Mouse (Mus musculus): ENCODE measurements around the gene Lsm4. TPM values are rescaled to one million over a fixed set of nuclear protein-coding genes. Genes with fewer than 3 reads are reported as not detected.
A peak's percentile ranks its signal among the peaks of the same experiment; 100 is the strongest.

The Lsm4 gene
- total and polyA plus RNA-seq, 3 experiments = 143 to 240 (median 168) TPM

DNA sequence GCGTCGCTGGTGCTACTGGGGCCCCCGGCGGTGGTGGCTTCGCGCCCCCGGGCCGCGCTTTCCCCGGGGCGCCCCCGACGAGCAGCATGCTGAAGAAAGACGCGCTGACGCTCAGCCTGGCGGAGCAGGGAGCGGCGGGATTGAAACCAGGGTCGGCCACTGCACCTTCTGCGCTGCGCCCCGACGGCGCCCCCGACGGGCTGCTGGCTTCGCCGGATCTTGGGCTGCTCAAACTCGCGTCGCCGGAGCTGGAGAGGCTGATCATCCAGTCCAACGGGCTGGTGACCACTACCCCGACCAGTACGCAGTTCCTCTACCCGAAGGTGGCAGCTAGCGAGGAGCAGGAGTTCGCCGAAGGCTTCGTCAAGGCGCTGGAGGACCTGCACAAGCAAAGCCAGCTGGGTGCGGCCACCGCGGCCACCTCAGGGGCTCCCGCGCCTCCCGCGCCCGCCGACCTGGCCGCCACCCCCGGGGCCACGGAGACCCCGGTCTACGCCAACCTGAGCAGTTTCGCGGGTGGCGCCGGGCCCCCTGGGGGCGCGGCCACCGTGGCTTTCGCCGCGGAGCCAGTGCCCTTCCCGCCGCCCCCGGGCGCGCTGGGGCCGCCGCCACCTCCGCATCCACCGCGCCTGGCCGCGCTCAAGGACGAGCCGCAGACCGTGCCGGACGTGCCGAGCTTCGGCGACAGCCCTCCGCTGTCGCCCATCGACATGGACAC, 26.2 kb downstream of the Lsm4 start:
- TF ChIP-seq ETS1 (conservative IDR thresholded peaks at IDR 0.05; ENCODE audit: low read depth, low read length) (no peak), CHD1 (IDR thresholded peaks at IDR 0.05; ENCODE audit: low read depth, low read length) (peak; percentile 49; the same call in 1 of the 2 replicates), UBTF (IDR thresholded peaks at IDR 0.05; ENCODE audit: low read depth, low read length) (peak; percentile 90), ELF1 (IDR thresholded peaks at IDR 0.05; ENCODE audit: low read depth, low read length) (peak; percentile 0; the same call in 1 of the 2 replicates)
- DNase-seq (ENCODE audit: extremely low read depth) = no peak
- in situ Hi-C loops (cut with MboI; ENCODE audit: low pct_ligation_motif_present, low pct_unique_long_range_greater_than_20kb, low sequenced_read_pairs) = no loop called here

DNA sequence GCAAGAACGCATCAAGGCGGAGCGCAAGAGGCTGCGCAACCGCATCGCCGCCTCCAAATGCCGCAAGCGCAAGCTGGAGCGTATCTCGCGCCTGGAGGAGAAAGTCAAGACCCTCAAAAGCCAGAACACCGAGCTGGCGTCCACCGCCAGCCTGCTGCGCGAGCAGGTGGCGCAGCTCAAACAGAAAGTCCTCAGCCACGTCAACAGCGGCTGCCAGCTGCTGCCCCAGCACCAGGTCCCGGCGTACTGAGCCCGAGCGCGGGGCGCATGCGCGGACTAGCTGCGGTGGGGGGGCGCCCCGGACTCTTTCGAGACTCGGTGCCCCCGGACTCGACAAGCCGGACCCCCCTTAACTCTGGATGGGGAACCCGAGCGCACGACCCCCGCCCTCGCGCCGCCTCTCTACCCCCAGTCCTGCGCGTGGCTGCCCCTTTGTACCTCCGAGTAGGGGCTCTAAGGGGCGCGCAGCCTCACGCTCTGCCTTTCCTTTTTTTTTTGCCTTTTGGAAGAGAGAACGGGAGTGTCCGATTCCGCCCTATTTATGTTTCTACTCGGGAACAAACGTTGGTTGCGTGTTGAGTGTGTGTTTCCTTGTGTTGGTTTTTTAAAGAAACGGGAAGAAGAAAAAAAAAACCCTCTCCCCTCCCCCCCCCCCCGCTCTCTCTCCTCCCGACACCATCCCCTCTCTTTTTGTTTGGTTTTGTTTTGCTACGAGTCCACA, 26.9 kb downstream of the Lsm4 start:
- peak; percentile 64 for DNase-seq (ENCODE audit: extremely low read depth)
- no peaks in the 10 kb centered on the region for H3K9me3 ChIP-seq (replicated peaks; ENCODE audit: low read length)
- H3K79me2 ChIP-seq (replicated peaks; ENCODE audit: control insufficient read depth, extremely low read depth, insufficient read depth, poor library complexity, severe bottlenecking) = peaks cover 23% of the 10 kb centered on the region
- H3K9ac ChIP-seq (ENCODE audit: insufficient read depth, low read depth) = peak overlapping the region; percentile 99
- in situ Hi-C loops (cut with MboI; ENCODE audit: low pct_ligation_motif_present, low pct_unique_long_range_greater_than_20kb, low sequenced_read_pairs) = no loop called here
- dilution Hi-C loops (cut with MboI; ENCODE audit: extremely low pct_ligation_motif_present, extremely low pct_unique_long_range_greater_than_20kb, low sequenced_read_pairs) = no loop called here
- peaks cover 8 to 47% of the 10 kb centered on the region in 2 experiments for H3K4me1 ChIP-seq (ENCODE audit: control insufficient read depth in 1 of 2, insufficient read depth in 2 of 2)
- peak overlapping the region; percentile 92 for H3K27ac ChIP-seq (ENCODE audit: insufficient read depth, low read depth)
- TF ChIP-seq CHD1 (IDR thresholded peaks at IDR 0.05; ENCODE audit: low read depth, low read length) = peak; percentile 64; the same call in 1 of the 2 replicates
- peak; percentile 39; the same call in 1 of the 2 replicates for TF ChIP-seq POLR2A (IDR thresholded peaks at IDR 0.05; ENCODE audit: low read depth, low read length)
- no peak; the same call in 1 of the 2 replicates for TF ChIP-seq SIN3A (IDR thresholded peaks at IDR 0.05; ENCODE audit: low read length)
- no peak for TF ChIP-seq CHD2 (IDR thresholded peaks at IDR 0.05; ENCODE audit: low read length)
- peak; percentile 85 for TF ChIP-seq NRF1 (IDR thresholded peaks at IDR 0.05; ENCODE audit: low read depth, low read length)
- TF ChIP-seq ELF1 (IDR thresholded peaks at IDR 0.05; ENCODE audit: low read depth, low read length) = no peak
- no peak for TF ChIP-seq MYC (IDR thresholded peaks at IDR 0.05; ENCODE audit: low read depth, low read length)
- no peak for TF ChIP-seq ETS1 (conservative IDR thresholded peaks at IDR 0.05; ENCODE audit: low read depth, low read length)
- TF ChIP-seq RCOR1 (conservative IDR thresholded peaks at IDR 0.05; ENCODE audit: low read depth, low read length) = no peak
- TF ChIP-seq JUN (IDR thresholded peaks at IDR 0.05; ENCODE audit: insufficient read depth, low read depth, low read length) = no peak
- peak; percentile 1; the same call in 1 of the 2 replicates for TF ChIP-seq MXI1 (IDR thresholded peaks at IDR 0.05; ENCODE audit: low read depth, low read length)
- H3K36me3 ChIP-seq (replicated peaks in 1 of 2; ENCODE audit: control insufficient read depth in 1 of 2, insufficient read depth in 1 of 2, low read length in 1 of 2) = peaks cover 0 to 31% of the 10 kb centered on the region in 2 experiments
- H3K27me3 ChIP-seq (replicated peaks) = no peaks in the 10 kb centered on the region
- no peak overlapping the region for H3K4me2 ChIP-seq (ENCODE audit: insufficient read depth, low read depth, poor library complexity, severe bottlenecking)
- peak overlapping the region; percentile 80 to 99 (median 82) for H3K4me3 ChIP-seq (replicated peaks in 1 of 3; ENCODE audit: low read depth in 2 of 3, low read length in 2 of 3, poor library complexity in 1 of 3)

More for the DNA sequence above, 26.2 kb downstream of the Lsm4 start:
- dilution Hi-C loops (cut with MboI; ENCODE audit: extremely low pct_ligation_motif_present, extremely low pct_unique_long_range_greater_than_20kb, low sequenced_read_pairs) = no loop called here
- peaks cover 11 to 53% of the 10 kb centered on the region in 2 experiments for H3K4me1 ChIP-seq (ENCODE audit: control insufficient read depth in 1 of 2, insufficient read depth in 2 of 2)
- peak overlapping the region; percentile 99 for H3K9ac ChIP-seq (ENCODE audit: insufficient read depth, low read depth)
- peak overlapping the region; percentile 80 to 99 (median 82) for H3K4me3 ChIP-seq (replicated peaks in 1 of 3; ENCODE audit: low read depth in 2 of 3, low read length in 2 of 3, poor library complexity in 1 of 3)
- peaks cover 23% of the 10 kb centered on the region for H3K79me2 ChIP-seq (replicated peaks; ENCODE audit: control insufficient read depth, extremely low read depth, insufficient read depth, poor library complexity, severe bottlenecking)
- H3K9me3 ChIP-seq (replicated peaks; ENCODE audit: low read length) = no peaks in the 10 kb centered on the region
- no peaks in the 10 kb centered on the region for H3K27me3 ChIP-seq (replicated peaks)
- peak overlapping the region; percentile 92 for H3K27ac ChIP-seq (ENCODE audit: insufficient read depth, low read depth)
- no peak overlapping the region for H3K4me2 ChIP-seq (ENCODE audit: insufficient read depth, low read depth, poor library complexity, severe bottlenecking)
- H3K36me3 ChIP-seq (replicated peaks in 1 of 2; ENCODE audit: control insufficient read depth in 1 of 2, insufficient read depth in 1 of 2, low read length in 1 of 2) = peaks cover 0 to 31% of the 10 kb centered on the region in 2 experiments
